Mouse (Mus musculus): ENCODE data around the gene Specc1l. TPM values are rescaled to one million over a fixed set of nuclear protein-coding genes. Genes with fewer than 3 reads are reported as not detected.
A peak's percentile ranks its signal among the peaks of the same experiment; 100 is the strongest.

Gene Specc1l
- polyA plus RNA-seq, 1 experiment from 2014 or later, result 27.6 TPM

DNA sequence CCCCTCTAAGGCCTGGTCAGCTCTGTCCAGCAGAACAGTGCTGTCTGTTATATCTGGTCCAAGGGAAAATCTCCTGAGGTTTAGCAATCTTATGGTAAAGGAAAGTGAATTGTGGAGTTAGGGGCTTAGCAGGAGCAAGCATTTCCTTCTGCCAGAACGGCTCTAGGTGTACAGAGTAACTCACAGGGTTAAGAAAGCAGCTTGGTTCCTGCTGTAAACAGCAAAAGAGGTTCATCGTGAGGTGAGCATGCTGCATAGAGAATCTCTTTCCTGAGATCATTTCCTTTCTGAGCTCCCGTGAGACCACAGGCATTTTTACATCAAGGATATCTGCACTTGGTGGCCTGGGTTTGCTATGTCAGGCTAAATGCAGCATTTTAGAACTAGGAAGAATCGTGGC, 83.1 kb downstream of the Specc1l start:
- H3K4me1 ChIP-seq (ENCODE audit: control insufficient read depth, insufficient read depth, low read length), result peaks cover 2% of the 10 kb centered on the region; the same call in 1 of the 2 replicates
- no peak overlapping the region for H3K9ac ChIP-seq (ENCODE audit: low read depth, low read length)
- no peaks in the 10 kb centered on the region for H3K27me3 ChIP-seq (ENCODE audit: control insufficient read depth, insufficient read depth, low read length)
- no peak overlapping the region for H3K27ac ChIP-seq (ENCODE audit: low read depth, low read length)
- no peak overlapping the region for H3K4me2 ChIP-seq (replicated peaks; ENCODE audit: low read depth, low read length)
- no peak overlapping the region for H3K4me3 ChIP-seq (ENCODE audit: low read length)
- ATAC-seq (ENCODE audit: low FRiP score, low TSS enrichment), result peak; percentile 43; the same call in 1 of the 2 replicates
- 64% methylated on average over 4 of the region's 4 CpGs for WGBS
- H3K9me3 ChIP-seq (ENCODE audit: control insufficient read depth, low read length), result no peaks in the 10 kb centered on the region
- H3K36me3 ChIP-seq (ENCODE audit: control insufficient read depth, insufficient read depth, low read length), result peaks cover 7% of the 10 kb centered on the region; the same call in 1 of the 2 replicates

DNA sequence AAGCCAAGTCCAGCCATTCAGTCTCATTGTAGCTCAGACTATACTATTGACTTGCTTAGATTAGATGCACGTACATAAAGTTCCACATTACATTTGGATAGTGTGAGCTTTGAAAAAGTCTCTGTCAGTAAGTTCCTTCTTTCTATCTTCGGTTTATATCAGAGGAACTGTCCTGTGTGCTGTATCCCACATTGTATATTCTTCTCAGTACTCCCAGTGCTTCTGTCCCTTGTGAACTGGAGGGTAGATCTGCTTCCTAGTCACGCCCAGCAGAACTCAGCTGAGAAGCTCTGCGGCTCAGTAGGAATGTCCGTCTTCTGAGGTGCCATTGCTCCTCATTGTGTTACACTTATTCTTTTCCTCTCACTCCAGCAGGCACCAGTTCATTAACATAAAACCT, 86.7 kb downstream of the Specc1l start:
- Histone ChIP-seq H3K36me3 (ENCODE audit: control insufficient read depth, insufficient read depth, low read length) (peaks cover 16% of the 10 kb centered on the region; the same call in 1 of the 2 replicates), H3K27me3 (ENCODE audit: control insufficient read depth, insufficient read depth, low read length) (no peaks in the 10 kb centered on the region), H3K27ac (ENCODE audit: low read depth, low read length) (no peak overlapping the region), H3K4me2 (replicated peaks; ENCODE audit: low read depth, low read length) (no peak overlapping the region), H3K9ac (ENCODE audit: low read depth, low read length) (no peak overlapping the region), H3K4me1 (ENCODE audit: control insufficient read depth, insufficient read depth, low read length) (peaks cover 2% of the 10 kb centered on the region; the same call in 1 of the 2 replicates), H3K4me3 (ENCODE audit: low read length) (no peak overlapping the region), H3K9me3 (ENCODE audit: control insufficient read depth, low read length) (no peaks in the 10 kb centered on the region)
- 93% methylated on average over 5 of the region's 5 CpGs for WGBS
- ATAC-seq (ENCODE audit: low FRiP score, low TSS enrichment), result no peak

DNA sequence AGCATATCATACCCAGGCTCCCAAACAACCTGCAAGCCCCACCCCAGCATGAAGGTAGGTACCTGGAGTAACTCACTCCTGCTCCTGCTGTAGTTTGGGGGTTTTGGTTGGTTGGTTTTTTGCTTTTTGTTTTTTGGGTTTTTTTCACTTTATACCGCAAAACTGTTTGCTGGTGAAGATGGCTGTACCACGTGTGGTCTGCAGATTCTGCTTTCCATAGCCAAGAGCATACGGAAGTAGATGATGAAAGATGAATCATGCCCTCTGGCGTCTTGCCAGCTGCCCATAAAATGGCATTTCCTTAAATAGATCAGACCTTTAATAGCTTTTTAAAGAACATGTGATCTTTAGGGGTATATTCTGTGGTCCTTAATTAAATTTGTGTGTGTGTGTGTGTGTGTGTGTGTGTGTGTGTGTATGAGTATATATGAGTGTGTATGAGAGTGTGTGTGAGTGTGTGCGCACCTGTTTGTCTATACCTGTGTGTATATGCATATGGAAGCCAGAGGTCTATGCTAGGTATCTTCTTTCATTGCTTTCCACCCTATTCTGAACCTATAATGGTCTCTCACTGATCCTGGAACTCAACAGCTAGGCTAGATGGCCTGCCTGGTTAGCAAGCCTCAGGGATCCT, 88.0 kb downstream of the Specc1l start:
- Histone ChIP-seq H3K4me3 (ENCODE audit: low read length) (no peak overlapping the region), H3K27ac (ENCODE audit: low read depth, low read length) (no peak overlapping the region), H3K4me1 (ENCODE audit: control insufficient read depth, insufficient read depth, low read length) (peaks cover 7% of the 10 kb centered on the region; the same call in 1 of the 2 replicates), H3K36me3 (ENCODE audit: control insufficient read depth, insufficient read depth, low read length) (peaks cover 19% of the 10 kb centered on the region; the same call in 1 of the 2 replicates), H3K9ac (ENCODE audit: low read depth, low read length) (no peak overlapping the region), H3K9me3 (ENCODE audit: control insufficient read depth, low read length) (no peaks in the 10 kb centered on the region), H3K4me2 (replicated peaks; ENCODE audit: low read depth, low read length) (no peak overlapping the region), H3K27me3 (ENCODE audit: control insufficient read depth, insufficient read depth, low read length) (no peaks in the 10 kb centered on the region)
- no peak for ATAC-seq (ENCODE audit: low FRiP score, low TSS enrichment)
- 57% methylated on average over 5 of the region's 5 CpGs for WGBS

DNA sequence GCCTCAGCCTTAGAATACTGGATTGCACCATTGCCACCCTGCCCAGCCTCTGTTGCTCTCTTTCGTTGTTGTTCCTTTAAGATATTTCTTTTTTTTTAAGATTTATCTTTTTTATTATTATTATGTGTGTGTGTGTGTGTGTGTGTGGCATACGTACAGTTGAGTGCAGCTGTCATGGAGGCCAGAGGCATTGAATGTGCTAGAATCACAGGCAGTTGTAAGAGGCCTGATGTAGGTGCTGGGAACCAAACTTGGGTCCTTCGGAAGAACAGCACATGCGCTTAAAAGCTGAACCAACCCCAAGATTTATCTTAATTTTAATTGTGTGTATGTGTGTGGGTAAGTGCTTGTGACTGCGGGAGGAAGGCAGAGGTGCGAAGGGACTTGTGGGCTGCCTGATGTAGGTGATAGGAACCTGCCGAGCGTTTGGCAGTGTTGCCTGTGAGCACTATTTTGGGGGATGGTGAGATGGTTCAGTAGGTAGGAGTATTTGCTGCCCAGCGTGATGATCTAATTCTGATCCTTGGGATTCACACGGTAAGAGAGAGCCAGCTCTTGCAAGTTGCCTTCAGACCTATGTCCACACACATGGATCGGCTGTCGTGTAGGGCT, 89.4 kb downstream of the Specc1l start:
- H3K4me1 ChIP-seq (ENCODE audit: control insufficient read depth, insufficient read depth, low read length), result peaks cover 7% of the 10 kb centered on the region; the same call in 1 of the 2 replicates
- H3K9me3 ChIP-seq (ENCODE audit: control insufficient read depth, low read length), result no peaks in the 10 kb centered on the region
- no peaks in the 10 kb centered on the region for H3K27me3 ChIP-seq (ENCODE audit: control insufficient read depth, insufficient read depth, low read length)
- no peak overlapping the region for H3K4me3 ChIP-seq (ENCODE audit: low read length)
- peaks cover 19% of the 10 kb centered on the region; the same call in 1 of the 2 replicates for H3K36me3 ChIP-seq (ENCODE audit: control insufficient read depth, insufficient read depth, low read length)
- no peak overlapping the region for H3K4me2 ChIP-seq (replicated peaks; ENCODE audit: low read depth, low read length)
- no peak overlapping the region for H3K9ac ChIP-seq (ENCODE audit: low read depth, low read length)
- no peak overlapping the region for H3K27ac ChIP-seq (ENCODE audit: low read depth, low read length)
- WGBS, result 93% methylated on average over 12 of the region's 12 CpGs
- no peak for ATAC-seq (ENCODE audit: low FRiP score, low TSS enrichment)

DNA sequence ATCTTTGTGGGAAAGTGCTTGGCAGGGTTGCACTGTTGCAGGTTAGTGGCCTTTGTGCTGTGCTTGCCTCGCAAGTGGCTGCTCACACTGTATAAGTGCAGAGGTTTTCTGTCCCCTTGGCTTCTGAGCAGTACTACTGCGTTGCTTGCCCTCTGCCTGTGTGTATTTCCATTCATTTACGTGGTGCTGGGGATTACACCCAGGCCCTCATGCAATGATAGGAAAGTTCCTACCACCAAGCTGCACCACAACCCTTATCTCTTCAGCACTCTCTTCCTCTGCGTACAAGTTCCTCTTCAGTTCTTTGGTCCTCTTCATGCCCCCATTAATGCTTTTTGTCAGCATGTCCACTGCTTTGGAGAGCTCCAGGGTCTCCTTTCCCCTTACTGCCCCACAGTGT, 90.1 kb downstream of the Specc1l start:
- Histone ChIP-seq H3K9ac (ENCODE audit: low read depth, low read length) (no peak overlapping the region), H3K27me3 (ENCODE audit: control insufficient read depth, insufficient read depth, low read length) (no peaks in the 10 kb centered on the region), H3K27ac (ENCODE audit: low read depth, low read length) (no peak overlapping the region), H3K4me2 (replicated peaks; ENCODE audit: low read depth, low read length) (no peak overlapping the region), H3K4me1 (ENCODE audit: control insufficient read depth, insufficient read depth, low read length) (peaks cover 7% of the 10 kb centered on the region; the same call in 1 of the 2 replicates), H3K4me3 (ENCODE audit: low read length) (no peak overlapping the region), H3K9me3 (ENCODE audit: control insufficient read depth, low read length) (no peaks in the 10 kb centered on the region), H3K36me3 (ENCODE audit: control insufficient read depth, insufficient read depth, low read length) (peaks cover 23% of the 10 kb centered on the region)
- no peak for ATAC-seq (ENCODE audit: low FRiP score, low TSS enrichment)
- WGBS, result 96% methylated on average over 4 of the region's 4 CpGs

DNA sequence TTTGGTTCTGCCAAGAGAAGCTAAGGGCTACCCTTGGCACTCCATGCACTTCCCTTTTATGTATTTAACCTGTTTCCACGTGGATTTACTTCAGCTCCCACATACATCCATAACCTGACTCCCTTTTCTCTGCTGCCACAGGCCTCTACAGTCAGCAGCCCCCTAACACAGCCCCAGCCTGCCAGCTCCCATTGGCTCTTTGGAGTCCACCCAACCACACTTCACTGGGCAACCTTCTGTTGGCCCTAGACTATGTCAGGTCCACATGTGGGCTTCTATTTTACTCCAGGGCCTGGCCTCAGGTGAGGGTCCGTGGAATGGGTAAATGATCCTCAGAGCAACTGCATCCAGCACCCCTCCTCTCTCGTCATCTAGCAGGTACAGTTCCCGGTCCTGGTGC, 90.7 kb downstream of the Specc1l start:
- no peak for ATAC-seq (ENCODE audit: low FRiP score, low TSS enrichment)
- 85% methylated on average over 4 of the region's 4 CpGs for WGBS
- Histone ChIP-seq H3K27me3 (ENCODE audit: control insufficient read depth, insufficient read depth, low read length) (no peaks in the 10 kb centered on the region), H3K9me3 (ENCODE audit: control insufficient read depth, low read length) (no peaks in the 10 kb centered on the region), H3K4me1 (ENCODE audit: control insufficient read depth, insufficient read depth, low read length) (peaks cover 7% of the 10 kb centered on the region; the same call in 1 of the 2 replicates), H3K4me3 (ENCODE audit: low read length) (no peak overlapping the region), H3K9ac (ENCODE audit: low read depth, low read length) (no peak overlapping the region), H3K4me2 (replicated peaks; ENCODE audit: low read depth, low read length) (no peak overlapping the region), H3K27ac (ENCODE audit: low read depth, low read length) (no peak overlapping the region), H3K36me3 (ENCODE audit: control insufficient read depth, insufficient read depth, low read length) (peaks cover 29% of the 10 kb centered on the region)

DNA sequence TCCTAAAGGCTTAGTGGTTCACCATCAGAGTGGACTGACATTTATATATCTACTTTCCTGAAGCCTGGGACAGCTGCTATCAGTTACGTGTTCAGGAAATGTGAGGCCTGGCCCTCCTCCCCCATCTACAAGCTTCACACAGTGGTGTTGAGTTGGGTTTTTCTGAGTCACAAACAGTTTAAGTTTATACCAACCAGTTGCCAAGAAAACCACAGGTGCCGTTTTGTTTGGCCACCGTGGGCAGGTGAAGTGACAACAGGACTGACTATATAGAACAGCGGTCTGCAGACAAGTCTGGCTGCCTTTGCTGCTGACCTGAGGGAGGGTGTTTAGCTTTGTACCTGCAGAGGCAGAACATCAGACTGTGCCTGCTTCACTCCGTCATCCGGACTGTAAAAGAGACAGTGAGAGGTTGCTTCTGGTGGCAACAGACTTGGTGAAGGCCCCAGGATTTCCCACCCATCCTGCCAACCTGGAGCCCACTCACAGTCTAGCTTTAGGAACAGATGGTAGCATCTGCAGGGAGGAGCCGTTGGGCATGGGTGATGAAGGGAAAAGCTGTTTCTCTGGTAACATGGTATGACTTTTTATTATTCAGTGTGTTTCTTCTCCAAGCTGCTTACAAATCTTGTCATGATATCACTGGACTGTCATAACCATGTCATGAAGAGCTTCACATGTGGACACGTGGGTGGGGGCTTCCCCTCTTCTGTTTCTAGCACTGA, 91.6 kb downstream of the Specc1l start:
- H3K9me3 ChIP-seq (ENCODE audit: control insufficient read depth, low read length), result no peaks in the 10 kb centered on the region
- H3K4me2 ChIP-seq (replicated peaks; ENCODE audit: low read depth, low read length), result no peak overlapping the region
- peak; percentile 7; the same call in 1 of the 2 replicates for ATAC-seq (ENCODE audit: low FRiP score, low TSS enrichment)
- no peak overlapping the region for H3K9ac ChIP-seq (ENCODE audit: low read depth, low read length)
- H3K36me3 ChIP-seq (ENCODE audit: control insufficient read depth, insufficient read depth, low read length), result peaks cover 39% of the 10 kb centered on the region
- H3K27ac ChIP-seq (ENCODE audit: low read depth, low read length), result peak overlapping the region; percentile 8; the same call in 1 of the 2 replicates
- no peak overlapping the region for H3K4me3 ChIP-seq (ENCODE audit: low read length)
- 69% methylated on average over 8 of the region's 8 CpGs for WGBS
- peaks cover 7% of the 10 kb centered on the region; the same call in 1 of the 2 replicates for H3K4me1 ChIP-seq (ENCODE audit: control insufficient read depth, insufficient read depth, low read length)
- H3K27me3 ChIP-seq (ENCODE audit: control insufficient read depth, insufficient read depth, low read length), result no peaks in the 10 kb centered on the region

- no peaks in the 10 kb centered on the region for H3K9me3 ChIP-seq (ENCODE audit: control insufficient read depth, low read length)
- WGBS, result 85% methylated on average over 5 of the region's 5 CpGs
- H3K9ac ChIP-seq (ENCODE audit: low read depth, low read length), result no peak overlapping the region
- peak overlapping the region; percentile 8; the same call in 1 of the 2 replicates for H3K27ac ChIP-seq (ENCODE audit: low read depth, low read length)
- no peak overlapping the region for H3K4me2 ChIP-seq (replicated peaks; ENCODE audit: low read depth, low read length)
- H3K4me3 ChIP-seq (ENCODE audit: low read length), result no peak overlapping the region
- H3K27me3 ChIP-seq (ENCODE audit: control insufficient read depth, insufficient read depth, low read length), result no peaks in the 10 kb centered on the region
- H3K4me1 ChIP-seq (ENCODE audit: control insufficient read depth, insufficient read depth, low read length), result peaks cover 7% of the 10 kb centered on the region; the same call in 1 of the 2 replicates
- peak; percentile 43 for ATAC-seq (ENCODE audit: low FRiP score, low TSS enrichment)
- peaks cover 43% of the 10 kb centered on the region for H3K36me3 ChIP-seq (ENCODE audit: control insufficient read depth, insufficient read depth, low read length)
Measured at GRCm38 (mm10) chr10:75304049-75304405, 92.2 kb downstream of the Specc1l start.

Data from kidney, embryonic 14.5 days (tissue).